Mouse (Mus musculus) layer of hippocampus, adult 2 months (tissue): ENCODE measurements at regions not wholly inside any gene's neighbourhood (a gene's known extent, or its start where the extent isn't known, plus 50 kb on each side); places are given as distances from the start of the nearest gene placed in this dataset.

Experiments
- DNase-seq, 2 experiments: peaks; one replicate each; pipeline ENCODE4 v3.0.0; 2022; ENCODE audit warnings: low spot score in 2 of 2
- H3K27ac ChIP-seq: fragments of 200-600 bp; 2 replicates; pipeline ENCODE4 v1.8.1; 2022
- H3K4me3 ChIP-seq: fragments of 200-600 bp; 2 replicates; pipeline ENCODE4 v1.8.1; 2022; ENCODE audit warnings: mild to moderate bottlenecking
- CTCF ChIP-seq: fragments of 200-600 bp; conservative IDR thresholded peaks from 2 replicates; pipeline ENCODE4 v1.8.1; 2022; ENCODE audit warnings: antibody characterized with exemption, mild to moderate bottlenecking, moderate library complexity

GRCm38 (mm10) chr2:61296606-61297005 is 281.8 kb upstream of the Tank start:
- Histone ChIP-seq H3K4me3 (no peak overlapping the region), H3K27ac (no peak overlapping the region)
- no peak for TF ChIP-seq CTCF
- DNase-seq = no peak

GRCm38 (mm10) chr2:61295261-61295964 is 283.0 kb upstream of the Tank start:
- no peak for TF ChIP-seq CTCF
- Histone ChIP-seq H3K27ac (no peak overlapping the region), H3K4me3 (no peak overlapping the region)
- no peak for DNase-seq

GRCm38 (mm10) chr2:61288246-61288645 is 290.1 kb upstream of the Tank start:
- Histone ChIP-seq H3K27ac (no peak overlapping the region), H3K4me3 (no peak overlapping the region)
- DNase-seq = no peak
- no peak for TF ChIP-seq CTCF

- TF ChIP-seq CTCF = no peak
- H3K27ac ChIP-seq = no peak overlapping the region
- no peak for DNase-seq
- no peak overlapping the region for H3K4me3 ChIP-seq
Measured at GRCm38 (mm10) chr2:61284706-61285105, 293.7 kb upstream of the Tank start.

- Histone ChIP-seq H3K4me3 (no peak overlapping the region; the same call in 1 of the 2 replicates), H3K27ac (no peak overlapping the region)
- DNase-seq = peak in 1 of 2 experiments; percentile 21
- no peak for TF ChIP-seq CTCF
Measured at GRCm38 (mm10) chr2:61283829-61284601, 294.4 kb upstream of the Tank start.

- H3K4me3 ChIP-seq = no peak overlapping the region
- no peak overlapping the region for H3K27ac ChIP-seq
- TF ChIP-seq CTCF = no peak
- no peak for DNase-seq
Measured at GRCm38 (mm10) chr2:61272721-61273120, 305.7 kb upstream of the Tank start.

- DNase-seq = no peak
- Histone ChIP-seq H3K27ac (no peak overlapping the region), H3K4me3 (no peak overlapping the region)
- TF ChIP-seq CTCF = no peak
Measured at GRCm38 (mm10) chr2:61267706-61268105, 304.7 kb upstream of the Rbms1 start.

- no peak for TF ChIP-seq CTCF
- Histone ChIP-seq H3K27ac (no peak overlapping the region), H3K4me3 (no peak overlapping the region)
- DNase-seq = no peak
Measured at GRCm38 (mm10) chr2:61250068-61250800, 287.2 kb upstream of the Rbms1 start.

GRCm38 (mm10) chr2:61247956-61248355 is 285.0 kb upstream of the Rbms1 start:
- no peak for DNase-seq
- Histone ChIP-seq H3K27ac (no peak overlapping the region), H3K4me3 (no peak overlapping the region)
- no peak for TF ChIP-seq CTCF

GRCm38 (mm10) chr2:61247336-61247735 is 284.3 kb upstream of the Rbms1 start:
- no peak for DNase-seq
- TF ChIP-seq CTCF = no peak
- H3K27ac ChIP-seq = no peak overlapping the region
- H3K4me3 ChIP-seq = no peak overlapping the region

GRCm38 (mm10) chr2:61246691-61247258 is 283.8 kb upstream of the Rbms1 start:
- Histone ChIP-seq H3K27ac (no peak overlapping the region), H3K4me3 (no peak overlapping the region)
- no peak for DNase-seq
- TF ChIP-seq CTCF = no peak

- no peak overlapping the region for H3K27ac ChIP-seq
- no peak for DNase-seq
- no peak for TF ChIP-seq CTCF
- H3K4me3 ChIP-seq = no peak overlapping the region
Measured at GRCm38 (mm10) chr2:61245526-61245925, 282.5 kb upstream of the Rbms1 start.

GRCm38 (mm10) chr2:61221676-61222075 is 258.7 kb upstream of the Rbms1 start:
- TF ChIP-seq CTCF = no peak
- H3K4me3 ChIP-seq = no peak overlapping the region
- no peak for DNase-seq
- no peak overlapping the region for H3K27ac ChIP-seq
